Mouse (Mus musculus) liver, embryonic 12.5 days (tissue): ENCODE measurements around the gene Catip. TPM values are rescaled to one million over a fixed set of nuclear protein-coding genes. Genes with fewer than 3 reads are reported as not detected.

Experiments used
- ATAC-seq: fragments of 200-750 bp; cut with Nextera tagmentation; 2 replicates; pipeline ENCODE4 v1.8.0; 2017; ENCODE audit warnings: moderate number of reproducible peaks, mild to moderate bottlenecking, moderate library complexity
- H3K27ac ChIP-seq: fragments of 300-500 bp; sonication (generic); 2 replicates; pipeline ENCODE4 v1.5.1; 2016; ENCODE audit warnings: mild to moderate bottlenecking
- H3K27me3 ChIP-seq: fragments of 300-500 bp; sonication (generic); replicated peaks from 2 replicates; pipeline ENCODE4 v1.6.1; 2016; ENCODE audit warnings: mild to moderate bottlenecking, moderate library complexity
- H3K36me3 ChIP-seq: fragments of 300-500 bp; sonication (generic); 2 replicates; pipeline ENCODE4 v1.6.1; 2016; ENCODE audit warnings: mild to moderate bottlenecking, moderate library complexity
- H3K4me1 ChIP-seq: fragments of 300-500 bp; sonication (generic); 2 replicates; pipeline ENCODE4 v1.6.1; 2016
- H3K4me2 ChIP-seq: fragments of 300-500 bp; sonication (generic); 2 replicates; pipeline ENCODE4 v1.6.1; 2016; ENCODE audit warnings: mild to moderate bottlenecking, moderate library complexity
- H3K4me3 ChIP-seq: fragments of 300-500 bp; sonication (generic); 2 replicates; pipeline ENCODE4 v1.5.1; 2016; ENCODE audit warnings: mild to moderate bottlenecking, moderate library complexity
- H3K9ac ChIP-seq: fragments of 300-500 bp; sonication (generic); 2 replicates; pipeline ENCODE4 v1.6.1; 2016; ENCODE audit warnings: mild to moderate bottlenecking, moderate library complexity
- H3K9me3 ChIP-seq: fragments of 300-500 bp; sonication (generic); replicated peaks from 2 replicates; pipeline ENCODE4 v1.6.1; 2016; ENCODE audit warnings: mild to moderate bottlenecking, moderate library complexity
- WGBS: fragments of 180-500 bp; shearing (Covaris S2); methylation state at CpG from one replicate; pipeline ENCODE4 v1.1.7; 2016; ENCODE audit not compliant: insufficient replicate concordance; 5-methylcytosine and 5-hydroxymethylcytosine counted together
- polyA plus RNA-seq: library from polyadenylated mRNA; unstranded; fragments of >200 nt; fragmentation: Nextera tagmentation; extraction: Ambion mirVana; gene quantifications from 2 replicates; pipeline ENCODE4 v1.2.1, GENCODE M21; 2016

The Catip gene
- polyA plus RNA-seq, 1 experiment from 2014 or later, result 0.14 TPM

DNA sequence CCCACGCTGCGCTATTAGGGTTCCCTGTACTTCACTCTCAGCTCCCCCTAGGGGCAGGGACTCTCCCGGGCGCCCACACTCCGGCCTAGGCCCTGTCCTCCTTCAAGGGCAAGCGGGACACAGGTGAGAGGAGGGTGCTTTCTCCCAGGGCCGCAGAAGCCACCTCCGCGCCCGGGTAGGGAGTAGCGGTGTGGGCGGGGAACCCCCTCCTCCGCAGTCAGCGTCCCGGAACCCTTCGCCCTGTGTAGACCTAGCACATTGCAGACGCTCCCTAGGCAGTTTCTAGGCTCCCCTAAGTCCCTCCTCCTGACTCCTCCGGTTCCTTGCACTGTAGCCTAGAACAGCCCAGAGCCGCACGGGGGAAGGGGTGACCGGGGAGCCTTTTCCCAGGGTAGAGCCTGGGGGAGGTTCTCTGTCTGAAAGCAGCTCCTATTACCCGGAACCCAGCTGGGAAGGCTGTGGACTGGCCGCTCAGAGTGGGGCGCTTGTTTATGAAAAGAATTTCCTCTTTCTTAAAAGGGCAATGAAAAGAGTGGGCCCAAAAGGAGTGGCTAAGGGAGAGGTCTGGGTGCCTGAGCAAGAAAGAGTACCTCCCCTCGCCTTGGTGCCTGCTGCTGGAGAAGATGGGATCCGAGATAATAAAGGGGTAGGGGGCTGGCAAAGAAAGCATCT lies 24.9 kb downstream of the Catip start:
- H3K4me3 ChIP-seq, result peak overlapping the region; percentile 71
- no peaks in the 10 kb centered on the region for H3K27me3 ChIP-seq
- H3K4me2 ChIP-seq, result peak overlapping the region; percentile 70
- WGBS, result under 1% methylated on average over 26 of the region's 26 CpGs
- no peaks in the 10 kb centered on the region for H3K9me3 ChIP-seq
- H3K27ac ChIP-seq, result peak overlapping the region; percentile 91
- H3K4me1 ChIP-seq, result peaks cover 75% of the 10 kb centered on the region
- ATAC-seq, result peak; percentile 85
- peak overlapping the region; percentile 79 for H3K9ac ChIP-seq
- no peaks in the 10 kb centered on the region for H3K36me3 ChIP-seq

DNA sequence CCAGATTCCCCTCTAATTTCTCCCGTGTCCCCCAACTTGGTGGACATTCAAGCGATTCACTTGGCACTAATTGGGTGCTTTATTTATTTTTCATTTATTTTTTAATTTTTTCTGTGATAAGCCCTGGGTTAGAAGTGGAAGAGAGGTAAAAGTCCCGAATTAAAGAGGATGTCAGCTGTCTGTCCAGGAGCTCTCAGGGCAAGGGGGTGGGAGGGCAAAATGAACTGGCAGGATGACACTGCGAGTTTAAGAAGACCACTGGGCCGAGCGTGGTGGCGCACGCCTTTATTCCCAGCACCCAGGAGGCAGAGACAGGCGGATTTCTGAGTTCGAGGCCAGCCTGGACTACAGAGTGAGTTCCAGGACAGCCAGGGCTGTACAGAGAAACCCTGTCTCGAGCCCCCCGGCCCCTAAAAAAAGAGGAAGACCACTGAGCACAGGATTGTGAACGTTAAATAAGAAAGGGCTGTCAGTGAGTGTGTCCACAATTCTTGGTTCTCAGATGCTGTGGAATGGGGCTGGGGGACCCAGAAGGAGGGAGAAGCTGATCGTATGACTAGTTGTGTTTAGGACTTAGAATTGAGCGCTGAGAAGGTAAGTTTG lies 25.6 kb downstream of the Catip start:
- no peaks in the 10 kb centered on the region for H3K27me3 ChIP-seq
- H3K4me2 ChIP-seq, result peak overlapping the region; percentile 70
- H3K9me3 ChIP-seq, result no peaks in the 10 kb centered on the region
- H3K27ac ChIP-seq, result peak overlapping the region; percentile 91
- peak overlapping the region; percentile 79 for H3K9ac ChIP-seq
- peak overlapping the region; percentile 71 for H3K4me3 ChIP-seq
- peaks cover 74% of the 10 kb centered on the region for H3K4me1 ChIP-seq
- no peaks in the 10 kb centered on the region for H3K36me3 ChIP-seq
- ATAC-seq, result no peak
- 36% methylated on average over 15 of the region's 15 CpGs for WGBS

DNA sequence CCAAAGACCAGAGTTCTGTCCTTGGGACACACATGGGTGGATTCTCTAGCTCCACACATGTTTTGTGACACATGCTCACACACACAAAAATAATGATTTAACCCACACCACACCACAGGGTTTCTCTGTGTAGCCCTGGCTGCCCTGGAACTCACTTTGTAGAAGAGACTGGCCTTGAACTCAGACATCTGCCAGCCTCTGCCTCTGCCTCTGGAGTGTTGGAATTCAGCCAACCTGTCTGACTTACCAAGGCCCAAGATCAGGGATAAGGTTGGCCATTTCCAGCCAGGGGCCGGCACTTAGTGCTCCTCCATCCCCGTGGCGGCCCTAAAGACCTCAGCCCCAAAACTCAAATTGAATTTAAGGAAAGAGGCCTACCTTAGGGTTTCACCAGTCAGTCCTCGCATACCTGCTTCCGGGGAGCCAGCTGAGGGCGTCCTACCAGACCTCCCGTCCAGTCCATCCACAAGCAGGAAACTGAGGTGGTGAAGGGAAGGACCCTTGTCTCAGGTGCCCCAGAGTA lies 26.6 kb downstream of the Catip start:
- no peak overlapping the region for H3K4me3 ChIP-seq
- H3K4me2 ChIP-seq, result no peak overlapping the region
- peak overlapping the region; percentile 10; the same call in 1 of the 2 replicates for H3K27ac ChIP-seq
- H3K36me3 ChIP-seq, result peaks cover 5% of the 10 kb centered on the region
- ATAC-seq, result no peak
- WGBS, result 80% methylated on average over 7 of the region's 7 CpGs
- no peaks in the 10 kb centered on the region for H3K27me3 ChIP-seq
- H3K4me1 ChIP-seq, result peaks cover 79% of the 10 kb centered on the region
- H3K9me3 ChIP-seq, result no peaks in the 10 kb centered on the region
- H3K9ac ChIP-seq, result no peak overlapping the region

DNA sequence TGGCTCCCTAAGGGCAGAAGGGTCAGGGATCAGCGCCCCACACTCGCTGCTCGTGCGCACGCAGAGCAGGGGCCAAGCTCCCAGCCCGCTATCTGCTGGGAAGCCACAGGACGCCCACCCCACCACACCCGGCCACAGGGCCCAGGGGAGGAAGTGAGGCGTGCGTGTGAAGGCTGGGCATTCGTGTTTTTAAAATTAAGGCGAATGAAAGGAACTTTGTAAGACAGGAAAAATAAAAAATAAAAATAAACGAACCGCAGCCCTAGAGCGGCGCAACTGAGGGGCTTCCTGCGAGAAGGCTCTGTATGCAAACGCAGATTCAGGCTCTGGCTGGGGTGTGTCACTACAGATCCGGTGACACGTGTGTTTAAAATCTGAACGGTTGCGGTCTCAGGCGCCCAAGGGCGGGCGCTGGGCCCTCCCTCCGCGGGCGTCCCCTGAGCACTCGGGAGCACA lies 28.0 kb downstream of the Catip start:
- H3K36me3 ChIP-seq, result peaks cover 19% of the 10 kb centered on the region
- WGBS, result 1% methylated on average over 29 of the region's 29 CpGs
- peak overlapping the region; percentile 98 for H3K4me3 ChIP-seq
- peak overlapping the region; percentile 97 for H3K27ac ChIP-seq
- H3K9me3 ChIP-seq, result no peaks in the 10 kb centered on the region
- H3K4me1 ChIP-seq, result peaks cover 80% of the 10 kb centered on the region
- peak overlapping the region; percentile 52 for H3K9ac ChIP-seq
- ATAC-seq, result peak; percentile 10; the same call in 1 of the 2 replicates
- no peaks in the 10 kb centered on the region for H3K27me3 ChIP-seq
- H3K4me2 ChIP-seq, result peak overlapping the region; percentile 92

DNA sequence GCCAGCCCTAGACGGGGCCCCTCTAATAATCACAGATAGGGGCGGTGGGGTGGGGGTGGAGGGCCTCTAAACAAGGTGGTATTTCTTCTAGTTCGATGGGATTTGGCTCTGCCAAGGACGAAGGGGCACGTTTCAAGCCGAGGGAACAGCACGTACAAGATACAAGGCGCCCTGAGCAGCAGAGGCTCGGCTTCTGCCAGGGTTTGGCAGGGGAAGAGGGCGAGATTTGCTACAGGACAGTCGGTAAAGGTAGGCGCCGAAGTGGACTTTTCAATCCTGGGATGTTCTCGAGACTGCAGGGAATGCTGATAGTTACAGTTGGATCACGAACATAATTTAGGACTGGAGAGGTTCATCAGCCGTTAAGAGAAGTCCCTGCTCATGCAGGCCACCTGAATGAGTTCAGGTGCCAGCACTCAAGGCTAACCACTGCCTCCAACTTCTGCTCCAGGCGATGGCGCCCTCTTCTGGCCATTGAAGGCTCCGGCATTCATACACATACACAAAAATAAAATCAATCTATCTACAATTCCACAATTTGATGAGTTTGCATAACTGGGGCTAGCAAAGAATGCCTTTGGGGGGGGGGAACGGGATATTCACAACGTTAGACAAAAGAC lies 28.5 kb downstream of the Catip start:
- H3K27me3 ChIP-seq, result no peaks in the 10 kb centered on the region
- 5% methylated on average over 21 of the region's 21 CpGs for WGBS
- H3K4me1 ChIP-seq, result peaks cover 80% of the 10 kb centered on the region
- H3K27ac ChIP-seq, result peak overlapping the region; percentile 97
- peak overlapping the region; percentile 92 for H3K4me2 ChIP-seq
- peak overlapping the region; percentile 100 for H3K9ac ChIP-seq
- no peak for ATAC-seq
- H3K4me3 ChIP-seq, result peak overlapping the region; percentile 98
- peaks cover 24% of the 10 kb centered on the region for H3K36me3 ChIP-seq
- no peaks in the 10 kb centered on the region for H3K9me3 ChIP-seq

DNA sequence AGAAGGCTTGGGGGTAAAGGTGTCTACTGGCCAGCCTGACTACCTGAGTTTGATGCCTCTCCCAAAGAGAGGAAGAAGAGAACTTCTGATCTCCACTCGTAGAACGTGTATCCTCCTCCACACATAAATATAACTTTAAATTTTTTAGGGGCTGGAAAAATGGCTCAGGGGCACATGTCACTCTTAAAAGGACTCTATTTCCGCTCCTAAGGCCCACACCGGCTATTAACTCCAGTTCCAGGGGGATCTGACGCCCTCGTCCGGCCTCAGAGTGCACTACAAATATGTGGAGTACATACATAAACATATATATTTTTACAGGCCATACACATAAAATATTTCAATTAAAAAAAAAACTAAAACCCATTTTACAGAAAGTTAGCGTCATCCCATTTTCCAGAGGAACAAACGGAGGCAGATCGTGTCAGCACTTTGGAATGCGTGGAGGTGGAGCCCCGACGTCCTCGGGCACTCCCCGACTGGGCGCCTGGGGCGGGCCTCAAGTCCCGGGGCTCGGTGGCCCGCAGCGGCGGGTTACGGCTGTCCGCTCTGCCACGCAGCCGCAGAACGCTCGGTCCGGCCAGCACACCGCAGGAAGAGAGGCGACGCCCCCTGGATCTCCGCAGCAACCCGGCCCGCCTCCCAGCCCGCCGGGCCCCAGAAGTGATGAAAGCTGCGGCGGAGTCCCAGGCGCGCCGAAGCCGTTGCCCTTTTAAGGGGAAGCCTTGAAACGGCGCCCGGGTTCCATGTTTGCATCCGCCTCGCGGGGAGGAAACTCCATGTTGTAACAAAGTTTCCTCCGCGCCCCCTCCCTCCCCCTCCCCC lies 29.2 kb downstream of the Catip start, which contains the start of gene Ctdsp1:
TSS of gene Ctdsp1 (plus strand) at position 586 of the 825 bp plus-strand sequence.
- ATAC-seq, result peak; percentile 69
- WGBS, result 1% methylated on average over 49 of the region's 51 CpGs
- H3K27ac ChIP-seq, result peak within 1 kb of the TSS; percentile 97
- peak within 1 kb of the TSS; percentile 100 for H3K9ac ChIP-seq
- H3K27me3 ChIP-seq, result no peaks in the 10 kb centered on the region
- H3K4me2 ChIP-seq, result peak within 1 kb of the TSS; percentile 92
- H3K9me3 ChIP-seq, result no peaks in the 10 kb centered on the region
- peaks cover 80% of the 10 kb centered on the region for H3K4me1 ChIP-seq
- peak within 1 kb of the TSS; percentile 98 for H3K4me3 ChIP-seq
- peaks cover 31% of the 10 kb centered on the region for H3K36me3 ChIP-seq

DNA sequence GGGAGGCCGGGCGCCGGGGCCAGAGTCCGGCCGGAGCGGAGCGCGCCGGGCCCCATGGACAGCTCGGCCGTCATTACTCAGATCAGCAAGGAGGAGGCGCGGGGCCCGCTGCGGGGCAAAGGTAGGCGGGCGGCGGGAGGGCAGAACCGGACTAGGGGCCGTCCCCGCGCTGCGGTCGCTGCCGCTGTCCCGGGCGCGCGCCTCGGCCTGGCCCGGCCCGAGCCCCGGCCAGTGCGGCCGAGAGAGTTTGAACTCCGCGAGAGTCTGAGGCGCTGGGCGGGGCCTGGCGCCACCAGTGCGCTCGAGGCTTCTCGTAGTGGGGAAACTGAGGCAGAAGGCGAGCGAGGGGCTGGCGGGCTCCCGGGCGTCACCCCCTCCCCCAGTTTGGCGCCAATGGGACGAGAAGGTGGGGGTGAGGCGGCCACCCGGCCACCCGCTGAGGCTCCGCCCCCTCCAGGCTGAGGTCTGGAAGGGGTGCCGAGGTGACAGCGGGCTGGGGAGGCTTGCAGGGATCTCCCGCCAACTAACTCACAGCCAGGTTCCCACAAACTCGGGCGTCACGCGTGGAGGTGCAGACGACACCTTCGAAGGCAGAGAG lies 30.0 kb downstream of the Catip start:
- WGBS, result under 1% methylated on average over 53 of the region's 63 CpGs
- peaks cover 31% of the 10 kb centered on the region for H3K36me3 ChIP-seq
- H3K27ac ChIP-seq, result peak overlapping the region; percentile 97
- H3K9me3 ChIP-seq, result no peaks in the 10 kb centered on the region
- peak; percentile 51 for ATAC-seq
- H3K9ac ChIP-seq, result peak overlapping the region; percentile 100
- H3K4me3 ChIP-seq, result peak overlapping the region; percentile 98
- peak overlapping the region; percentile 92 for H3K4me2 ChIP-seq
- no peaks in the 10 kb centered on the region for H3K27me3 ChIP-seq
- H3K4me1 ChIP-seq, result peaks cover 82% of the 10 kb centered on the region

DNA sequence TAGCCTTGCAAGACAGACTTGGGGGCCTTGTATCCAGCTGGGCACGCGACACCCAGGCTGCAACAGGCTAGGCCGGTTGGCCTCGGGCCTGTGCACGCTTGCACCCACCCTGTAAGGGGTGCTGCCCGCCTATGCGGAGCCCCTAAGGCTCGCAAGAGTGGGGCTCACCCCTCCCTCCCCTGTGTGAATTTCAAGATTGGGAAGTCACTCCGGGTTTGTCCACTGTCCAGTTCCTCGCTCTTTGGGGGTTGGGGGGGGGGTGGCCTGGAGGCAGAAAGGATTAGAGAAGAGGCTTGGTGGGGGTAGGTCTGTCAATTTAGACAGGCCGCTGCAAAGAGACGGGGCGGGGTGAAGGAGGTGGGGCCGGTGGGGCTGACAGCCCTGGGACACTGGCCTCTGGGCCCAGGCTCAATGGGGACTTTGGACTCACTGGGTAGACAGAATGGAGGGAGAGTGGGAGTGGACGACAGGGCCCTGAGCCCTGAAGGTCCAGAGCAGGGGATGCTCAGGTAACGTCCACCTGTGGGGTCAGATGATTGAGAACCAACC lies 30.6 kb downstream of the Catip start:
- H3K9ac ChIP-seq, result peak overlapping the region; percentile 100
- peak; percentile 13; the same call in 1 of the 2 replicates for ATAC-seq
- peak overlapping the region; percentile 98 for H3K4me3 ChIP-seq
- H3K27ac ChIP-seq, result peak overlapping the region; percentile 97
- H3K36me3 ChIP-seq, result peaks cover 31% of the 10 kb centered on the region
- no peaks in the 10 kb centered on the region for H3K27me3 ChIP-seq
- H3K4me1 ChIP-seq, result peaks cover 79% of the 10 kb centered on the region
- WGBS, result 4% methylated on average over 16 of the region's 16 CpGs
- H3K9me3 ChIP-seq, result no peaks in the 10 kb centered on the region
- H3K4me2 ChIP-seq, result peak overlapping the region; percentile 92

DNA sequence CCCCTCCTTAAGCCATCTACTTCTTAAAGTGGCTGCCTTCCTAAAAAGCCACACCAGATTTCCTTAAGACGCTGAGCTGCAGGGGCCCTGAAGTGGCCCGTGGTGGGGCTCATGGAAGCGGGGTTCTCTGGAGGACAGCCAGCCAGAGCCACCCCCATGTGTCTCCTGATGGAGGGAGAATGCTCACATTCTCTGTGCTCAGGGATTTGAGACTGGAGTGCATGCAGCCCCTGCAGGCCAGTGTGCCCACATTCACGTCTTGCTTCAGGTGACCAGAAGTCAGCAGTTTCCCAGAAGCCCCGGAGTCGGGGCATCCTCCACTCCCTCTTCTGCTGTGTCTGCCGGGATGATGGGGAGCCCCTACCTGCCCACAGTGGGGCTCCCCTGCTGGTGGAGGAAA lies 31.1 kb downstream of the Catip start:
- no peak for ATAC-seq
- Histone ChIP-seq H3K27me3 (no peaks in the 10 kb centered on the region), H3K4me2 (peak overlapping the region; percentile 92), H3K36me3 (peaks cover 31% of the 10 kb centered on the region), H3K4me3 (peak overlapping the region; percentile 98), H3K9ac (peak overlapping the region; percentile 100), H3K9me3 (no peaks in the 10 kb centered on the region), H3K27ac (peak overlapping the region; percentile 97), H3K4me1 (peaks cover 79% of the 10 kb centered on the region)
- WGBS, result 51% methylated on average over 7 of the region's 7 CpGs

DNA sequence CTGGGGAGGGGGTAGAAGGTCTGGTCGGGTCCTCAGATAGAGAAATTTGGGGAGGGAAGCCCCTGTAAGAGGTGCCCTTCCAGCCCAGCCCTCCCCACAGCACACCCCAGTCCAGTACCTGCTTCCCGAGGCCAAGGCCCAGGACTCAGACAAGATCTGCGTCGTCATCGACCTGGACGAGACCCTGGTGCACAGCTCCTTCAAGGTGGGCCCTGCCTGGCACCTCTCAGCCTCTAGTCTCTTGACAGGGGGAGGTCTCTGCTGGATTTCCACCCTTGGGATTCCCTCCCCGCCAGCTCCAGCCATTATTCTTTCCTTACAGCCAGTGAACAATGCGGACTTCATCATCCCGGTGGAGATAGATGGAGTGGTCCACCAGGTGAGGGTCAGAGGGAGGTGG lies 31.8 kb downstream of the Catip start:
- peak overlapping the region; percentile 100; the same call in 1 of the 2 replicates for H3K9ac ChIP-seq
- H3K4me1 ChIP-seq, result peaks cover 77% of the 10 kb centered on the region
- ATAC-seq, result no peak
- 83% methylated on average over 9 of the region's 9 CpGs for WGBS
- H3K4me3 ChIP-seq, result peak overlapping the region; percentile 98; the same call in 1 of the 2 replicates
- peaks cover 31% of the 10 kb centered on the region for H3K36me3 ChIP-seq
- H3K27ac ChIP-seq, result peak overlapping the region; percentile 97
- H3K9me3 ChIP-seq, result no peaks in the 10 kb centered on the region
- H3K4me2 ChIP-seq, result peak overlapping the region; percentile 92
- H3K27me3 ChIP-seq, result no peaks in the 10 kb centered on the region

DNA sequence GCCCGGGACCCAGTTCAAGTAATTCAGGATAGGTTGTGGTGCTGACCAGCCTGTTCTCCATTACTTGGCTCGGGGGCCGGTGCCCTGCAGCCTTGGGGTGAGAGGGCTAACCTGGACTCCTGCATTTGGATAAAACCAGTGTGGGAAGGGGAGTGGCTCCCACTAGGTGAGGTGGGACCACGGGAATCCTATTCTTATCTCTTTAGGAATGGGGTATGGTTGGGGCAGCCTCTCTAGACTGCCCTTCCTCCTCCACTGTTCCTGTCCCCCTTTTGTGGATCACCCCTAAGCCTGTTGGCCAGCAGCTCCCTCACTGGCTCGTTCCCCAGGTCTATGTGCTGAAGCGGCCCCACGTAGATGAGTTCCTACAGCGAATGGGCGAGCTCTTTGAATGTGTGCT lies 32.4 kb downstream of the Catip start:
- Histone ChIP-seq H3K27me3 (no peaks in the 10 kb centered on the region), H3K4me3 (no peak overlapping the region), H3K9ac (no peak overlapping the region), H3K36me3 (peaks cover 31% of the 10 kb centered on the region), H3K4me1 (peaks cover 77% of the 10 kb centered on the region), H3K27ac (peak overlapping the region; percentile 97), H3K4me2 (no peak overlapping the region), H3K9me3 (no peaks in the 10 kb centered on the region)
- 81% methylated on average over 9 of the region's 9 CpGs for WGBS
- no peak for ATAC-seq
